Mouse (Mus musculus) C2C12 (cell line): ENCODE measurements around the gene Bcas3. TPM values are rescaled to one million over a fixed set of nuclear protein-coding genes. Genes with fewer than 3 reads are reported as not detected.

Experiments used
- H3K27me3 ChIP-seq: one replicate; pipeline ENCODE4 v1.6.1; 2011; ENCODE audit not compliant: control insufficient read depth, insufficient read depth, insufficient read length
- H3K36me3 ChIP-seq: one replicate; pipeline ENCODE4 v1.6.1; 2011; ENCODE audit not compliant: control insufficient read depth, insufficient read depth
- H3K4me3 ChIP-seq: one replicate; pipeline ENCODE4 v1.5.1; 2011; ENCODE audit warnings: mild to moderate bottlenecking, control low read depth; ENCODE audit not compliant: poor library complexity, insufficient read depth, severe bottlenecking
- H3K79me2 ChIP-seq: one replicate; pipeline ENCODE4 v1.6.1; 2011; ENCODE audit not compliant: control insufficient read depth, insufficient read depth
- H3K79me3 ChIP-seq: one replicate; pipeline ENCODE4 v1.6.1; 2011; ENCODE audit warnings: low read depth, control low read depth
- H3ac ChIP-seq: one replicate; pipeline ENCODE3; 2011; ENCODE audit warnings: low read depth; ENCODE audit not compliant: control insufficient read depth, insufficient read length
- CEBPB ChIP-seq: IDR thresholded peaks from one replicate; pipeline ENCODE4 v1.6.1; 2011; ENCODE audit warnings: low read depth, mild to moderate bottlenecking, control low read depth, moderate library complexity
- CTCF ChIP-seq: IDR thresholded peaks from one replicate; pipeline ENCODE4 v1.5.1; 2011; ENCODE audit not compliant: control insufficient read depth, insufficient read depth, insufficient read length
- FOSL1 ChIP-seq: IDR thresholded peaks from one replicate; pipeline ENCODE4 v1.8.0; 2011; ENCODE audit warnings: mild to moderate bottlenecking, low read length; ENCODE audit not compliant: poor library complexity, insufficient read depth, severe bottlenecking
- MAX ChIP-seq: IDR thresholded peaks from one replicate; pipeline ENCODE4 v1.6.1; 2011; ENCODE audit warnings: mild to moderate bottlenecking, control low read depth
- MYOD1 ChIP-seq: IDR thresholded peaks from one replicate; pipeline ENCODE4 v1.6.1; 2011; ENCODE audit warnings: low read depth; ENCODE audit not compliant: control insufficient read depth, insufficient read length
- MYOG ChIP-seq: IDR thresholded peaks from one replicate; pipeline ENCODE4 v1.6.1; 2011; ENCODE audit not compliant: control insufficient read depth, insufficient read length; ENCODE audit errors: extremely low read depth
- USF1 ChIP-seq: IDR thresholded peaks from one replicate; pipeline ENCODE4 v1.6.1; 2011; ENCODE audit warnings: low read depth, mild to moderate bottlenecking, control low read depth, moderate library complexity
- polyA plus RNA-seq: library from polyadenylated mRNA; unstranded; fragments of >200 nt; fragmentation: generic; extraction: Trizol; gene quantifications from one replicate; pipeline ENCODE4 v1.2.1, GENCODE M21; 2012; ENCODE audit warnings: missing spikeins

Gene Bcas3
- polyA plus RNA-seq, 1 experiment, result 11.1 TPM

- Histone ChIP-seq H3K79me2 (no peaks in the 10 kb centered on the region), H3K27me3 (no peaks in the 10 kb centered on the region), H3K79me3 (no peaks in the 10 kb centered on the region), H3K4me3 (no peak overlapping the region), H3K36me3 (no peaks in the 10 kb centered on the region), H3ac (no peak overlapping the region)
- TF ChIP-seq USF1, result no peak
- no peak for TF ChIP-seq MYOG
- no peak for TF ChIP-seq MAX
- TF ChIP-seq MYOD1, result no peak
- TF ChIP-seq FOSL1, result no peak
- TF ChIP-seq CTCF, result no peak
- no peak for TF ChIP-seq CEBPB
These were observed 323.5 kb downstream of the Bcas3 start for GRCm38 (mm10) chr11:85676357-85677004.

- Histone ChIP-seq H3K79me3 (no peaks in the 10 kb centered on the region), H3K27me3 (no peaks in the 10 kb centered on the region), H3ac (no peak overlapping the region)
These were observed 325.7 kb downstream of the Bcas3 start for GRCm38 (mm10) chr11:85678666-85679065.

GRCm38 (mm10) chr11:85681580-85682419, 328.8 kb downstream of the Bcas3 start:
- Histone ChIP-seq H3ac (no peak overlapping the region), H3K36me3 (no peaks in the 10 kb centered on the region), H3K4me3 (no peak overlapping the region), H3K79me3 (no peaks in the 10 kb centered on the region), H3K27me3 (no peaks in the 10 kb centered on the region), H3K79me2 (no peaks in the 10 kb centered on the region)
- TF ChIP-seq CEBPB (no peak), MYOD1 (no peak), FOSL1 (no peak), MAX (no peak), CTCF (no peak), MYOG (no peak), USF1 (no peak)

More at GRCm38 (mm10) chr11:85678666-85679065, 325.7 kb downstream of the Bcas3 start:
- TF ChIP-seq FOSL1 (no peak), USF1 (no peak), CEBPB (no peak)
- H3K79me2 ChIP-seq, result no peaks in the 10 kb centered on the region
- no peak overlapping the region for H3K4me3 ChIP-seq
- no peaks in the 10 kb centered on the region for H3K36me3 ChIP-seq

GRCm38 (mm10) chr11:85684981-85685380, 332.0 kb downstream of the Bcas3 start:
- no peaks in the 10 kb centered on the region for H3K79me2 ChIP-seq
- TF ChIP-seq MYOG (no peak), MYOD1 (no peak), USF1 (no peak), CEBPB (no peak), FOSL1 (no peak), CTCF (no peak), MAX (no peak)
- no peaks in the 10 kb centered on the region for H3K36me3 ChIP-seq
- no peaks in the 10 kb centered on the region for H3K79me3 ChIP-seq
- H3K27me3 ChIP-seq, result no peaks in the 10 kb centered on the region
- no peak overlapping the region for H3ac ChIP-seq
- no peak overlapping the region for H3K4me3 ChIP-seq

GRCm38 (mm10) chr11:85687816-85688439, 335.0 kb downstream of the Bcas3 start:
- no peaks in the 10 kb centered on the region for H3K27me3 ChIP-seq
- TF ChIP-seq MYOD1 (no peak), USF1 (no peak)
- H3K36me3 ChIP-seq, result no peaks in the 10 kb centered on the region
- H3ac ChIP-seq, result no peak overlapping the region
- no peaks in the 10 kb centered on the region for H3K79me2 ChIP-seq
- no peak overlapping the region for H3K4me3 ChIP-seq
- H3K79me3 ChIP-seq, result no peaks in the 10 kb centered on the region

- no peaks in the 10 kb centered on the region for H3K36me3 ChIP-seq
- TF ChIP-seq MAX (no peak), USF1 (no peak), CEBPB (no peak), CTCF (no peak), MYOG (no peak), FOSL1 (no peak), MYOD1 (no peak)
- no peak overlapping the region for H3ac ChIP-seq
- no peaks in the 10 kb centered on the region for H3K27me3 ChIP-seq
- H3K4me3 ChIP-seq, result no peak overlapping the region
- H3K79me3 ChIP-seq, result no peaks in the 10 kb centered on the region
- H3K79me2 ChIP-seq, result no peaks in the 10 kb centered on the region
These were observed 335.5 kb downstream of the Bcas3 start for GRCm38 (mm10) chr11:85688440-85688838.
